Mouse (Mus musculus) retina, postnatal 1 day (tissue): ENCODE data around the gene Soga3.
A peak's percentile ranks its signal among the peaks of the same experiment; 100 is the strongest.

Experiments used
- DNase-seq: peaks from one replicate; pipeline ENCODE4 v3.0.0-alpha.2; 2012

Gene Soga3

GRCm38 (mm10) chr10:29143566-29144335, at the start of gene Soga3:
Gene Soga3, plus strand, starts transcription at chr10:29143839.
- peak; percentile 88 for DNase-seq

- DNase-seq, result peak; percentile 64
Measured at GRCm38 (mm10) chr10:29106962-29107361, 36.7 kb upstream of the Soga3 start.

GRCm38 (mm10) chr10:29142556-29143105, 1.0 kb upstream of the Soga3 start:
- DNase-seq, result peak; percentile 5

- peak; percentile 27 for DNase-seq
Measured at GRCm38 (mm10) chr10:29144612-29145405, 1.2 kb downstream of the Soga3 start.

- DNase-seq, result peak; percentile 55
Measured at GRCm38 (mm10) chr10:29146198-29146857, 2.7 kb downstream of the Soga3 start.

GRCm38 (mm10) chr10:29146858-29147640, 3.4 kb downstream of the Soga3 start:
- DNase-seq, result peak; percentile 90

- DNase-seq, result no peak
Measured at GRCm38 (mm10) chr10:29147641-29147990, 4.0 kb downstream of the Soga3 start.

GRCm38 (mm10) chr10:29148076-29148475, 4.4 kb downstream of the Soga3 start:
- peak; percentile 39 for DNase-seq

GRCm38 (mm10) chr10:29155304-29155703, 11.7 kb downstream of the Soga3 start:
- DNase-seq, result no peak

GRCm38 (mm10) chr10:29161664-29162063, 18.0 kb downstream of the Soga3 start:
- no peak for DNase-seq

- no peak for DNase-seq
Measured at GRCm38 (mm10) chr10:29173778-29174177, 30.1 kb downstream of the Soga3 start.

GRCm38 (mm10) chr10:29175656-29176055, 32.0 kb downstream of the Soga3 start:
- no peak for DNase-seq

- DNase-seq, result no peak
Measured at GRCm38 (mm10) chr10:29176881-29177280, 33.2 kb downstream of the Soga3 start.

- no peak for DNase-seq
Measured at GRCm38 (mm10) chr10:29178003-29178402, 34.4 kb downstream of the Soga3 start.

GRCm38 (mm10) chr10:29180210-29180609, 36.6 kb downstream of the Soga3 start:
- no peak for DNase-seq

- DNase-seq, result no peak
Measured at GRCm38 (mm10) chr10:29181046-29181445, 37.4 kb downstream of the Soga3 start.

- no peak for DNase-seq
Measured at GRCm38 (mm10) chr10:29193769-29194168, 50.1 kb downstream of the Soga3 start.

GRCm38 (mm10) chr10:29196811-29197210, 53.2 kb downstream of the Soga3 start:
- DNase-seq, result no peak

- DNase-seq, result no peak
Measured at GRCm38 (mm10) chr10:29198642-29199041, 55.0 kb downstream of the Soga3 start, which contains the start of gene Gm49353. Gene Gm49353, plus strand, starts transcription at chr10:29198954.

- no peak for DNase-seq
Measured at GRCm38 (mm10) chr10:29199835-29200234, 56.2 kb downstream of the Soga3 start.

- no peak for DNase-seq
Measured at GRCm38 (mm10) chr10:29200609-29201008, 57.0 kb downstream of the Soga3 start.

- DNase-seq, result peak; percentile 68
Measured at GRCm38 (mm10) chr10:29206730-29207129, 63.1 kb downstream of the Soga3 start.
